Mouse (Mus musculus) neural tube, embryonic 12.5 days (tissue): Measurements from ENCODE around the gene Kif2a. TPM values are rescaled to one million over a fixed set of nuclear protein-coding genes. Genes with fewer than 3 reads are reported as not detected.

ENCODE experiments used
- ATAC-seq: fragments of 200-750 bp; cut with Nextera tagmentation; 2 replicates; pipeline ENCODE4 v1.8.0; 2017; ENCODE audit warnings: low read depth, mild to moderate bottlenecking, moderate TSS enrichment, moderate library complexity; ENCODE audit not compliant: low FRiP score
- H3K27ac ChIP-seq: fragments of 300-500 bp; sonication (generic); 2 replicates; pipeline ENCODE4 v1.5.1; 2016
- H3K27me3 ChIP-seq: fragments of 300-500 bp; sonication (generic); replicated peaks from 2 replicates; pipeline ENCODE4 v1.6.1; 2016; ENCODE audit warnings: mild to moderate bottlenecking
- H3K36me3 ChIP-seq: fragments of 300-500 bp; sonication (generic); 2 replicates; pipeline ENCODE4 v1.6.1; 2016; ENCODE audit warnings: mild to moderate bottlenecking
- H3K4me1 ChIP-seq: fragments of 300-500 bp; sonication (generic); 2 replicates; pipeline ENCODE4 v1.6.1; 2016
- H3K4me2 ChIP-seq: fragments of 300-500 bp; sonication (generic); replicated peaks from 2 replicates; pipeline ENCODE4 v1.6.1; 2016; ENCODE audit warnings: mild to moderate bottlenecking
- H3K4me3 ChIP-seq: fragments of 300-500 bp; sonication (generic); 2 replicates; pipeline ENCODE4 v1.5.1; 2016
- H3K9ac ChIP-seq: fragments of 300-500 bp; sonication (generic); 2 replicates; pipeline ENCODE4 v1.6.1; 2016; ENCODE audit warnings: mild to moderate bottlenecking
- H3K9me3 ChIP-seq: fragments of 300-500 bp; sonication (generic); 2 replicates; pipeline ENCODE4 v1.6.1; 2016; ENCODE audit warnings: mild to moderate bottlenecking
- WGBS: fragments of 180-500 bp; shearing (Covaris S2); methylation state at CpG from one replicate; pipeline ENCODE4 v1.1.7; 2016; 5-methylcytosine and 5-hydroxymethylcytosine counted together
- polyA plus RNA-seq: library from polyadenylated mRNA; unstranded; fragments of >200 nt; fragmentation: Nextera tagmentation; extraction: Ambion mirVana; gene quantifications from 2 replicates; pipeline ENCODE4 v1.2.1, GENCODE M21; 2016

Kif2a gene
- polyA plus RNA-seq, 1 experiment from 2014 or later, result 41.4 TPM

DNA sequence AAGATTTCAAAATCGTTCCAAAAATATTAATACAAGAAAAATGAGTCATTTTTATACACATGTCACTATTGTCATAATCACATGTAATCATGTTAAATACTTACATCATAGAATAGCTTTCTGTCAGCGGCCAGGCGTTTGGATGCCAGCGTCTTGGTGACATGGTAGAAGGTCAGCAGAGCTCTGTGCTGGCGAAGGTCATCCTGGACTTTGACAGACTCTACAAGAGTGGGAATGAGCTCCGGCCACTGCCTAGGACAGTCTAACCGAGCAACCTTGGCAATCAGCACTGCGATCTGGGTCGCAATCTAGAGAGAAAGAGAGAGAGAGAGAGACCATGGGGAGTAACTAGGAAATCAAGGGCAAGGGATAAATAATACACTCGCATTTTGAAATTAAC, 111.8 kb downstream of the Kif2a start:
- H3K9me3 ChIP-seq, result no peaks in the 10 kb centered on the region
- no peak overlapping the region for H3K27ac ChIP-seq
- no peaks in the 10 kb centered on the region for H3K4me1 ChIP-seq
- no peaks in the 10 kb centered on the region for H3K27me3 ChIP-seq
- ATAC-seq, result no peak
- H3K36me3 ChIP-seq, result peaks cover 40% of the 10 kb centered on the region
- H3K9ac ChIP-seq, result no peak overlapping the region
- no peak overlapping the region for H3K4me3 ChIP-seq
- H3K4me2 ChIP-seq, result no peak overlapping the region
- WGBS, result 97% methylated on average over 10 of the region's 10 CpGs

Other genes starting within 250 kb of the Kif2a start
- 52.9 and 55.9 TPM in 2 replicates for gene Ipo11, start 85.2 kb downstream of the Kif2a start, polyA plus RNA-seq
- 35.5 and 41.8 TPM in 2 replicates for gene Dimt1, start 75.0 kb downstream of the Kif2a start, polyA plus RNA-seq